Mouse (Mus musculus) midbrain, embryonic 11.5 days (tissue): Measurements from ENCODE around the gene Mrps18b. TPM values are rescaled to one million over a fixed set of nuclear protein-coding genes. Genes with fewer than 3 reads are reported as not detected.
A peak's percentile ranks its signal among the peaks of the same experiment; 100 is the strongest.
"Not testable (repeated sequence)": the region's sequence is repeated elsewhere in the genome, so short reads cannot be mapped to it uniquely, and the experiment has no call there.

Experiments
- ATAC-seq: fragments of 200-750 bp; cut with Nextera tagmentation; 2 replicates; pipeline ENCODE4 v1.8.0; 2017; ENCODE audit warnings: moderate TSS enrichment, moderate library complexity; ENCODE audit not compliant: low FRiP score
- DNase-seq: peaks from one replicate; pipeline ENCODE4 v3.0.0; 2015; ENCODE audit warnings: low spot score; ENCODE audit errors: missing footprints
- H3K27ac ChIP-seq: fragments of 300-500 bp; sonication (generic); 2 replicates; pipeline ENCODE4 v1.5.1; 2014; ENCODE audit warnings: low read depth, low read length
- H3K27me3 ChIP-seq: fragments of 300-500 bp; sonication (generic); 2 replicates; pipeline ENCODE4 v1.6.1; 2014; ENCODE audit warnings: mild to moderate bottlenecking, low read length, moderate library complexity, mixed read lengths; ENCODE audit not compliant: control insufficient read depth, insufficient read depth
- H3K36me3 ChIP-seq: fragments of 300-500 bp; sonication (generic); 2 replicates; pipeline ENCODE4 v1.6.1; 2014; ENCODE audit warnings: mild to moderate bottlenecking, low read length, moderate library complexity, mixed read lengths; ENCODE audit not compliant: control insufficient read depth, insufficient read depth
- H3K4me1 ChIP-seq: fragments of 300-500 bp; sonication (generic); 2 replicates; pipeline ENCODE4 v1.6.1; 2014; ENCODE audit warnings: low read length; ENCODE audit not compliant: control insufficient read depth, insufficient read depth
- H3K4me2 ChIP-seq: fragments of 300-500 bp; sonication (generic); 2 replicates; pipeline ENCODE4 v1.6.1; 2014; ENCODE audit warnings: mild to moderate bottlenecking, moderate library complexity
- H3K4me3 ChIP-seq: fragments of 300-500 bp; sonication (generic); 2 replicates; pipeline ENCODE4 v1.5.1; 2014; ENCODE audit warnings: low read depth, low read length
- H3K9ac ChIP-seq: fragments of 300-500 bp; sonication (generic); 2 replicates; pipeline ENCODE4 v1.6.1; 2014; ENCODE audit warnings: low read length
- H3K9me3 ChIP-seq: fragments of 300-500 bp; sonication (generic); 2 replicates; pipeline ENCODE4 v1.6.1; 2016; ENCODE audit warnings: low read length; ENCODE audit not compliant: control insufficient read depth
- WGBS: fragments of 180-500 bp; shearing (Covaris S2); extraction: QIAGEN DNeasy Blood & Tissue Kit; methylation state at CpG from one replicate; pipeline ENCODE4 v1.1.7; 2014; 5-methylcytosine and 5-hydroxymethylcytosine counted together
- polyA plus RNA-seq: library from polyadenylated mRNA; unstranded; fragments of >200 nt; fragmentation: Nextera tagmentation; extraction: Ambion mirVana; gene quantifications from 2 replicates; pipeline ENCODE4 v1.2.1, GENCODE M21; 2014

The Mrps18b gene
- polyA plus RNA-seq, 1 experiment from 2014 or later = 57.1 TPM

GRCm38 (mm10) chr17:35935763-35936162 is 19.6 kb upstream of the Mrps18b start:
- H3K9me3 ChIP-seq, H3K9ac ChIP-seq, DNase-seq, H3K4me2 ChIP-seq, H3K4me1 ChIP-seq, H3K27me3 ChIP-seq, H3K4me3 ChIP-seq, H3K36me3 ChIP-seq, ATAC-seq, H3K27ac ChIP-seq: not testable (repeated sequence)
- 89% methylated on average over 14 of the region's 14 CpGs for WGBS

- Histone ChIP-seq H3K4me2 (no peak overlapping the region), H3K4me1 (no peaks in the 10 kb centered on the region), H3K27ac (no peak overlapping the region), H3K36me3 (peaks cover 26% of the 10 kb centered on the region), H3K4me3 (no peak overlapping the region), H3K27me3 (no peaks in the 10 kb centered on the region), H3K9me3 (no peaks in the 10 kb centered on the region), H3K9ac (no peak overlapping the region)
- WGBS = 98% methylated on average over 4 of the region's 4 CpGs
- no peak for DNase-seq
- no peak for ATAC-seq
Measured at GRCm38 (mm10) chr17:35932608-35933007, 16.4 kb upstream of the Mrps18b start.

GRCm38 (mm10) chr17:35930627-35931026 is 14.4 kb upstream of the Mrps18b start:
- no peak overlapping the region for H3K9ac ChIP-seq
- H3K27ac ChIP-seq = no peak overlapping the region
- no peaks in the 10 kb centered on the region for H3K4me1 ChIP-seq
- H3K9me3 ChIP-seq = no peaks in the 10 kb centered on the region
- no peak overlapping the region for H3K4me2 ChIP-seq
- ATAC-seq = no peak
- H3K4me3 ChIP-seq = no peak overlapping the region
- peaks cover 34% of the 10 kb centered on the region for H3K36me3 ChIP-seq
- 95% methylated on average over 12 of the region's 12 CpGs for WGBS
- no peaks in the 10 kb centered on the region for H3K27me3 ChIP-seq
- no peak for DNase-seq

GRCm38 (mm10) chr17:35929534-35929933 is 13.3 kb upstream of the Mrps18b start:
- Histone ChIP-seq H3K4me3 (no peak overlapping the region), H3K4me2 (no peak overlapping the region), H3K36me3 (peaks cover 41% of the 10 kb centered on the region), H3K27me3 (no peaks in the 10 kb centered on the region), H3K9ac (no peak overlapping the region), H3K9me3 (no peaks in the 10 kb centered on the region), H3K27ac (no peak overlapping the region), H3K4me1 (no peaks in the 10 kb centered on the region)
- 100% methylated on average over 2 of the region's 2 CpGs for WGBS
- no peak for ATAC-seq
- DNase-seq = no peak

- Histone ChIP-seq H3K4me1 (no peaks in the 10 kb centered on the region), H3K9ac (no peak overlapping the region), H3K27ac (no peak overlapping the region), H3K36me3 (peaks cover 53% of the 10 kb centered on the region), H3K27me3 (no peaks in the 10 kb centered on the region), H3K4me2 (no peak overlapping the region), H3K9me3 (no peaks in the 10 kb centered on the region), H3K4me3 (no peak overlapping the region)
- DNase-seq (no peak), ATAC-seq (no peak)
- 91% methylated on average over 1 of the region's 1 CpGs for WGBS
Measured at GRCm38 (mm10) chr17:35927471-35927870, 11.3 kb upstream of the Mrps18b start.

- ATAC-seq = no peak
- peaks cover 34% of the 10 kb centered on the region for H3K36me3 ChIP-seq
- DNase-seq = no peak
Measured at GRCm38 (mm10) chr17:35923281-35923680, 7.1 kb upstream of the Mrps18b start.

GRCm38 (mm10) chr17:35922566-35922965 is 6.4 kb upstream of the Mrps18b start:
- Histone ChIP-seq H3K9ac (no peak overlapping the region), H3K4me2 (no peak overlapping the region), H3K27me3 (no peaks in the 10 kb centered on the region), H3K36me3 (peaks cover 29% of the 10 kb centered on the region), H3K9me3 (no peaks in the 10 kb centered on the region), H3K4me3 (no peak overlapping the region), H3K27ac (no peak overlapping the region), H3K4me1 (peaks cover 17% of the 10 kb centered on the region)
- 94% methylated on average over 3 of the region's 3 CpGs for WGBS
- ATAC-seq (no peak), DNase-seq (no peak)

More at GRCm38 (mm10) chr17:35923281-35923680, 7.1 kb upstream of the Mrps18b start:
- H3K4me3 ChIP-seq = no peak overlapping the region
- no peak overlapping the region for H3K4me2 ChIP-seq
- H3K4me1 ChIP-seq = peaks cover 17% of the 10 kb centered on the region
- H3K9me3 ChIP-seq = no peaks in the 10 kb centered on the region
- 94% methylated on average over 4 of the region's 4 CpGs for WGBS
- H3K27me3 ChIP-seq = no peaks in the 10 kb centered on the region
- H3K9ac ChIP-seq = no peak overlapping the region
- H3K27ac ChIP-seq = no peak overlapping the region

- Histone ChIP-seq H3K27me3 (no peaks in the 10 kb centered on the region), H3K4me2 (no peak overlapping the region), H3K36me3 (peaks cover 28% of the 10 kb centered on the region), H3K9ac (no peak overlapping the region), H3K27ac (peak overlapping the region; percentile 16; the same call in 1 of the 2 replicates), H3K4me1 (peaks cover 17% of the 10 kb centered on the region), H3K9me3 (no peaks in the 10 kb centered on the region), H3K4me3 (no peak overlapping the region)
- 87% methylated on average over 4 of the region's 4 CpGs for WGBS
- DNase-seq (no peak), ATAC-seq (no peak)
Measured at GRCm38 (mm10) chr17:35921710-35922109, 5.5 kb upstream of the Mrps18b start.

GRCm38 (mm10) chr17:35920862-35921562 is 4.8 kb upstream of the Mrps18b start:
- peak overlapping the region; percentile 46 for H3K27ac ChIP-seq
- peaks cover 17% of the 10 kb centered on the region for H3K4me1 ChIP-seq
- 76% methylated on average over 5 of the region's 5 CpGs for WGBS
- peaks cover 21% of the 10 kb centered on the region for H3K36me3 ChIP-seq
- H3K4me2 ChIP-seq = no peak overlapping the region
- DNase-seq (peak; percentile 93), ATAC-seq (no peak)
- no peak overlapping the region for H3K4me3 ChIP-seq
- peak overlapping the region; percentile 41; the same call in 1 of the 2 replicates for H3K9ac ChIP-seq
- H3K27me3 ChIP-seq = no peaks in the 10 kb centered on the region
- no peaks in the 10 kb centered on the region for H3K9me3 ChIP-seq
